Mouse (Mus musculus): ENCODE results near the gene Banp. TPM values are rescaled to one million over a fixed set of nuclear protein-coding genes. Genes with fewer than 3 reads are reported as not detected.

The Banp gene
- total and polyA plus RNA-seq, 3 experiments, result 14.9 to 34.2 (median 25.7) TPM

DNA sequence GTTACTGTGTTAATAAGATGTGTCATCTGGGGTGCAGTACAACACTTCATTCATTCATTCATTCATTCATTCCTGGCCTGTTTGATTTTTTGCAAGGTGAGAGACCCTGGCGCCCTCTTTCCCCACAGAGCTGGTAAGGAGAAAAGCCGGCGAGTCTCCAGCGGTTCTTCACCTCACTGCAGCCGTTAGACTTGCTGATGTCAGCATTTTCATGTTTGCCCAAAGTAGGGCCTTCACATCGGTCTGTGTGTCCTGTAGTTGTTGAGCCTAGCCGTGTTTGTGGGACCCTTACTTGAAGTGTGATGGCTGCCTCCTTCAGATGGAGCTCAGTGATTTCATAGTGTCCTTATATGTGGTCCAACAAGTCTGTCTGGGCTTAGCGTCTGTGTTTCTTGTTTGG, 20.7 kb downstream of the Banp start:
- in situ Hi-C loops (cut with MboI; ENCODE audit: low pct_ligation_motif_present, low pct_unique_long_range_greater_than_20kb, low sequenced_read_pairs) (loop anchor here (10.0 kb wide), 1 partner anchor 295 kb away; no protein-coding TSS in a partner anchor), dilution Hi-C loops (cut with MboI; ENCODE audit: extremely low pct_ligation_motif_present, extremely low pct_unique_long_range_greater_than_20kb, low sequenced_read_pairs) (no loop called here)
- Histone ChIP-seq H3K9ac (ENCODE audit: insufficient read depth, low read depth) (no peak overlapping the region), H3K4me1 (ENCODE audit: control insufficient read depth in 1 of 2, insufficient read depth in 2 of 2) (peaks cover 15 to 65% of the 10 kb centered on the region in 2 experiments), H3K9me3 (replicated peaks; ENCODE audit: low read length) (no peaks in the 10 kb centered on the region), H3K79me2 (replicated peaks; ENCODE audit: control insufficient read depth, extremely low read depth, insufficient read depth, poor library complexity, severe bottlenecking) (peaks cover 4% of the 10 kb centered on the region), H3K36me3 (replicated peaks in 1 of 2; ENCODE audit: control insufficient read depth in 1 of 2, insufficient read depth in 1 of 2, low read length in 1 of 2) (peaks cover 21 to 42% of the 10 kb centered on the region in 2 experiments), H3K27ac (ENCODE audit: insufficient read depth, low read depth) (no peak overlapping the region), H3K4me3 (replicated peaks in 1 of 3; ENCODE audit: low read depth in 2 of 3, low read length in 2 of 3, poor library complexity in 1 of 3) (no peak overlapping the region), H3K27me3 (replicated peaks) (no peaks in the 10 kb centered on the region), H3K4me2 (ENCODE audit: insufficient read depth, low read depth, poor library complexity, severe bottlenecking) (no peak overlapping the region)
- TF ChIP-seq MAFK (IDR thresholded peaks at IDR 0.05; ENCODE audit: insufficient replicate concordance, low read length), result peak; percentile 94
- TF ChIP-seq ETS1 (conservative IDR thresholded peaks at IDR 0.05; ENCODE audit: low read depth, low read length), result no peak
- TF ChIP-seq IRF4 (IDR thresholded peaks at IDR 0.05; ENCODE audit: low read depth, low read length), result no peak
- DNase-seq (ENCODE audit: extremely low read depth), result no peak

DNA sequence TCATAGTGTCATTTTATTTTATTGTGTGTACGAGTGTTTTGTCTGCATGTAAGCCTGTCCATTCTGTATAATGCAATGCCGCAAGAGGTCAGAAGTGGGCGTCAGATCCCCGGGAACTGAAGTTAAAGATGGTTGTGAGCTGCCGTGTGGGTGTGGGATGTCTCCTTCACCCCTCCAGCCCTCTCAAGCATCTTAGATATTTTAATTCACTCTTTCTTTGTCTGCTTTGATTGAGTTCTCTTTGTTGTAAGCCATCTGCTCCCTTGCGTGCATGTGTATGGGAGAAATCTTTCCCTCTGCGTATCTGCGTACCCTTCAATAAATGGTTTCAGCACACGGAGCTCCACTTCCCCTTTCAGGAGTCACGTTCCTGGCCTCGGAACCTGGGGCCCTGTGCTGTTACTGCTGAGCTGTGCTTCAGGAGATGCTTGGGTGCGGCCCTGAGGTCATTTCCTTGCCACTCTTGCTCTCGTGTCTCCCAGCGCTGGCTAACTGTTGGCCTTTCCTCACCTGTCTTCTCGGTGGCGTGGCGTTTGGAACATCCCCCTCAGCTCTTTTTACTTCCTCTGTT, 22.0 kb downstream of the Banp start:
- Histone ChIP-seq H3K9me3 (replicated peaks; ENCODE audit: low read length) (no peaks in the 10 kb centered on the region), H3K27ac (ENCODE audit: insufficient read depth, low read depth) (no peak overlapping the region), H3K4me1 (ENCODE audit: control insufficient read depth in 1 of 2, insufficient read depth in 2 of 2) (peaks cover 15 to 60% of the 10 kb centered on the region in 2 experiments), H3K4me2 (ENCODE audit: insufficient read depth, low read depth, poor library complexity, severe bottlenecking) (no peak overlapping the region), H3K27me3 (replicated peaks) (no peaks in the 10 kb centered on the region), H3K79me2 (replicated peaks; ENCODE audit: control insufficient read depth, extremely low read depth, insufficient read depth, poor library complexity, severe bottlenecking) (peaks cover 4% of the 10 kb centered on the region), H3K9ac (ENCODE audit: insufficient read depth, low read depth) (no peak overlapping the region), H3K36me3 (replicated peaks in 1 of 2; ENCODE audit: control insufficient read depth in 1 of 2, insufficient read depth in 1 of 2, low read length in 1 of 2) (peaks cover 33 to 46% of the 10 kb centered on the region in 2 experiments), H3K4me3 (replicated peaks in 1 of 3; ENCODE audit: low read depth in 2 of 3, low read length in 2 of 3, poor library complexity in 1 of 3) (no peak overlapping the region)
- no peak for DNase-seq (ENCODE audit: extremely low read depth)
- in situ Hi-C loops (cut with MboI; ENCODE audit: low pct_ligation_motif_present, low pct_unique_long_range_greater_than_20kb, low sequenced_read_pairs), result loop anchor here (10.0 kb wide), 1 partner anchor 293 kb away; no protein-coding TSS in a partner anchor
- no peak for TF ChIP-seq PAX5 (IDR thresholded peaks at IDR 0.05; ENCODE audit: low read length)
- no peak for TF ChIP-seq USF1 (IDR thresholded peaks at IDR 0.05; ENCODE audit: low read depth, low read length)
- no peak for TF ChIP-seq GABPA (IDR thresholded peaks at IDR 0.05; ENCODE audit: insufficient replicate concordance, low read depth, low read length)
- 0 out of 2 replicates have a peak, but pooled peaks have one; percentile 22 for TF ChIP-seq MYC (IDR thresholded peaks at IDR 0.05; ENCODE audit: low read depth, low read length)
- TF ChIP-seq POLR2AphosphoS2 (IDR thresholded peaks at IDR 0.05; ENCODE audit: low read depth, low read length), result no peak
- TF ChIP-seq BHLHE40 (IDR thresholded peaks at IDR 0.05; ENCODE audit: low read depth, low read length), result peak; percentile 96
- peak; percentile 36 for TF ChIP-seq ETS1 (conservative IDR thresholded peaks at IDR 0.05; ENCODE audit: low read depth, low read length)
- TF ChIP-seq SIN3A (IDR thresholded peaks at IDR 0.05; ENCODE audit: low read length), result no peak
- no peak for TF ChIP-seq RCOR1 (conservative IDR thresholded peaks at IDR 0.05; ENCODE audit: low read depth, low read length)
- TF ChIP-seq HCFC1 (IDR thresholded peaks at IDR 0.05; ENCODE audit: low read depth, low read length), result no peak
- dilution Hi-C loops (cut with MboI; ENCODE audit: extremely low pct_ligation_motif_present, extremely low pct_unique_long_range_greater_than_20kb, low sequenced_read_pairs), result no loop called here

DNA sequence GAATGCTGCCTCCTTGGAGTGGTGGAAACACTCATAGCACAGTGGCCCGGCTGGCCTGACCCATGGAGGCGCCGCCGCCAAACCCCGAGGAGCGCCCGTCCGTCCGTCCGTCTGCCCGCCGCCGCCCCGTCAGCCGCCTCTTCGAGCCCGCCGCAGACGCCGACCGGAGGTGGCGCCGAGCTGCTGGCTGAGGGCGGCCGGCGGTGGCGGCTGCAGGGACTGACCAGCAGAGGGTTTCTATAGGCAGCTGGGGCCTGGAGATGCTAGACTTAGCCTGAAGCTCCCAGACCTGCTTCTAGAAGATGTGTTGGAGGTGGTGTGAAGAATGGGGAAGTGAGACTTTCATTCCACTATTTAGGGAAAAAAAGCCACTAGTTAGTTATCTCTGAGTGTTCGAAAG, 24.4 kb downstream of the Banp start:
- H3K36me3 ChIP-seq (replicated peaks in 1 of 2; ENCODE audit: control insufficient read depth in 1 of 2, insufficient read depth in 1 of 2, low read length in 1 of 2), result peaks cover 49 to 60% of the 10 kb centered on the region in 2 experiments

More for the DNA sequence above, 24.4 kb downstream of the Banp start:
- Histone ChIP-seq H3K79me2 (replicated peaks; ENCODE audit: control insufficient read depth, extremely low read depth, insufficient read depth, poor library complexity, severe bottlenecking) (no peaks in the 10 kb centered on the region; the same call in 1 of the 2 replicates), H3K27me3 (replicated peaks) (no peaks in the 10 kb centered on the region), H3K4me2 (ENCODE audit: insufficient read depth, low read depth, poor library complexity, severe bottlenecking) (no peak overlapping the region), H3K9ac (ENCODE audit: insufficient read depth, low read depth) (no peak overlapping the region), H3K27ac (ENCODE audit: insufficient read depth, low read depth) (no peak overlapping the region), H3K4me3 (replicated peaks in 1 of 3; ENCODE audit: low read depth in 2 of 3, low read length in 2 of 3, poor library complexity in 1 of 3) (no peak overlapping the region), H3K9me3 (replicated peaks; ENCODE audit: low read length) (no peaks in the 10 kb centered on the region), H3K4me1 (ENCODE audit: control insufficient read depth in 1 of 2, insufficient read depth in 2 of 2) (peaks cover 11 to 37% of the 10 kb centered on the region in 2 experiments)
- in situ Hi-C loops (cut with MboI; ENCODE audit: low pct_ligation_motif_present, low pct_unique_long_range_greater_than_20kb, low sequenced_read_pairs) (loop anchor here (10.0 kb wide), 1 partner anchor 291 kb away; no protein-coding TSS in a partner anchor), dilution Hi-C loops (cut with MboI; ENCODE audit: extremely low pct_ligation_motif_present, extremely low pct_unique_long_range_greater_than_20kb, low sequenced_read_pairs) (no loop called here)
- TF ChIP-seq IRF4 (IDR thresholded peaks at IDR 0.05; ENCODE audit: low read depth, low read length) (peak; percentile 33; the same call in 1 of the 2 replicates), EP300 (IDR thresholded peaks at IDR 0.05; ENCODE audit: low read length) (peak; percentile 55; the same call in 1 of the 2 replicates), TCF12 (IDR thresholded peaks at IDR 0.05; ENCODE audit: low read depth, low read length) (no peak), SIN3A (IDR thresholded peaks at IDR 0.05; ENCODE audit: low read length) (no peak), TBP (conservative IDR thresholded peaks at IDR 0.05; ENCODE audit: low read depth, low read length) (0 out of 2 replicates have a peak, but pooled peaks have one; percentile 19)
- DNase-seq (ENCODE audit: extremely low read depth), result no peak
